Mouse (Mus musculus) megakaryocyte-erythroid progenitor cell, adult 5-6 weeks (primary cell): ENCODE data around the gene Gatb. TPM values are rescaled to one million over a fixed set of nuclear protein-coding genes. Genes with fewer than 3 reads are reported as not detected.
A peak's percentile ranks its signal among the peaks of the same experiment; 100 is the strongest.

Experiments
- ATAC-seq: replicated peaks from 2 replicates; pipeline ENCODE4 v1.8.0; 2016; ENCODE audit warnings: mild to moderate bottlenecking, inconsistent platforms; ENCODE audit not compliant: severe bottlenecking, poor library complexity, low FRiP score, low TSS enrichment
- total RNA-seq, 2 experiments: library from RNA; stranded (forward) in 1 of 2; stranded (reverse) in 1 of 2; fragments of 200-1000, 215-1000 nt in 1 of 2; fragments of >200 nt in 1 of 2; fragmentation: Nextera tagmentation in 1 of 2; gene quantifications; 2 replicates each; pipeline ENCODE4 v1.2.3; 2014 to 2017

Gatb gene
- total RNA-seq, 2 experiments from 2014 or later, result 8.4 to 9.1 TPM

DNA sequence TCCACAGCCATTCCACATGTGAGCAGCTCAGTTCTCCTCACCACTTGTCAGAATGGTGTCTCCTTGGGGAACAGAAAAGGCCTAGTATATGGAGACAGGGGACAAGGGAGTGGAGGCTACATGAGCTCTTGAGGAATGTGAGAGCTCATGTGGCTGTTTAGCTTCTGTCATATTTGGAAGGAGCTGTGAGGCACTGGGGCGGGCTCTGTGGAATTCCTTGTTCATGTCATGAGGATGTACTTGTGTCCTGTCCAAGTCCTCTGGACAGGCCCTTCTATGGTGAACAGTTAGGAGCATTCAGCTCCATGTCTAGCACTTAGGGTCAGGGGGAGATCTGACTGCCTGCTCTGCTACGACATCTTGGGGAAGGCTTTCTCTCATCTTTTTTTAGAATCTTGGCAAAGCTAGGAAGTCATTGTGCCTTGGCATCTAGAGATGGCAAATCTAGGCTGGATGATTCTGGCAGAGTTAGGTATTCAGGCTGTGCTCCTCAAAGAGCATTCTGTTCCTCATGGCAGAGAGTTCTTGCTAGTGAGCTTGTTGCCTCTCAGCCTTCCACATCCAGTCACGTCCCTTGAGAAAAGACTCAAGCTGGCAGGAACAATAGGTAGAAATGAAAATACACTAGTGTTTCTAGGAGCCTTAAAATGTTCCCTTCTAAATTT lies 16.3 kb downstream of the Gatb start:
- ATAC-seq, result no peak

- peak; percentile 85 for ATAC-seq
Observed at GRCm38 (mm10) chr3:85592067-85592466, 18.1 kb downstream of the Gatb start.

DNA sequence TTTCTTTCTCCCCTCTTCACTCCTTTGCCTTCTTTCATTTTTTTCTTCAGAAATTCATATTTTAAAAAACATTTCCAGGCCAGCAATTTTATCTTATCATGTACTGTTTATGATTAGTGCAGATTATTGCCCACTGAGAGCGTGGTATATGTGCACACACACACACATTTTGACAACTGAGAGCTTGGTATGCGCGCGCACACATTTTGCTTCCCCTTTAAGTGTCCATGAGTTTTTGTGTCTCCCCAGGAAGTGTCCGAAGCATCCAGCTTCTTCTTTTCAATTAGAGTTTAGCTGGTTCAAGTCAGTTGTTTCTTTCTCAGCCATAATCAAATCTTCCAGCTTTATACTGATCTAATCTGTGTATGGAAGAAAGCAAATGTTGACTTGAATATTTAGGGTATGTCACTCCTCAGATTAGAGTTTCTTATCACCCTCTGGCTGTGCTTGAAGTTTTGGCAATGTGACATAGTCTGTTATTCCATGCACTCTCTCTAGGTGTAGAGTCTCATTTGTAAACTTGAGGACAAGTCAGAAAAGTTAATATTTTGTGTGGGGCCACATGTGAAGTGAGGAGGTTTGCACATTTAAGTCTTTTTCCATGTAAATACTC lies 18.8 kb downstream of the Gatb start:
- 0 out of 2 replicates have a peak, but pooled peaks have one; percentile 17 for ATAC-seq

- no peak for ATAC-seq
Observed at GRCm38 (mm10) chr3:85594452-85594851, 20.5 kb downstream of the Gatb start.

- ATAC-seq, result no peak
Observed at GRCm38 (mm10) chr3:85599526-85599925, 25.6 kb downstream of the Gatb start.

DNA sequence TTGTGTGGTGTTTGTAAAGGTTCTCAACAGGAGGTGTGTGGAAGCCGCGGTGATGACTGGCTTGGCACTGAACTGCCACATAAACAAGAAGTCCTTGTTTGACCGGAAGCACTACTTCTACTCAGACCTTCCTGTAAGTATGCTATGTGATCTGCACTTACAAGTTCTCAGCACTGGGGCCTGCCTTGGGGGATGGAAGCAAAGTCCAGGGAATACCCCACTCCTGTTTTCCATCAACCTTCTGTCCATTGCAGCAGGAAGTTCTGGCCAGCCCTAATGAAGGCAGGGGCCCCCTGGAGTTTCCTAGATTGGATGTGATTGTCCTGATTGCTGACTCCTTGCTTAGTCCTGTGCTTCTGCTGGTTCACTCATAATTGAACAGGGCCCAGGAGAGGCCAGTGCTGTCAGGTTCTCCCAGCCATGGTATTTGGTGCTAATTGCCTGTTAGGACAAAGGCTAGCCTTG lies 28.0 kb downstream of the Gatb start:
- no peak for ATAC-seq

- no peak for ATAC-seq
Observed at GRCm38 (mm10) chr3:85603811-85604210, 29.9 kb downstream of the Gatb start.

GRCm38 (mm10) chr3:85606912-85607311 lies 33.0 kb downstream of the Gatb start:
- no peak for ATAC-seq

DNA sequence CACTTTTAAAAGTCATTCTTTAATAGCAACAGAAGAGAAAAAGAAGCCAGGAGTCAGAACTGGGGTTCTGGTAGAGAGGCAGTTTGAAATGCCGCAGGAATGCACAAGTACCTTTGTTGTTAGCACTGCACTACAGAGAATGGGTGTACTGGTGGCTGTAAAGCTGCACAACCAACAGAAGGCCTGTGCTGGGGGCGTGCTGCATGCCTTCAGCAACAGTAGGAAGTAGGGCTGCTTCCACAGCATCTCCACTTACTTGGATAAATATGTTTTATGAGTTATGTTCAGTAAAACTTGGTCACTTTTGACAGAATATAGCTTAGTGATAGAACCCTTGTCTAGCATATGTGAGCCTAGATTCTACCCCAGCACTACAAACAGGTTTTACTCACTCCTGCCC lies 33.8 kb downstream of the Gatb start:
- no peak for ATAC-seq

- no peak for ATAC-seq
Observed at GRCm38 (mm10) chr3:85616389-85616788, 42.5 kb downstream of the Gatb start.

DNA sequence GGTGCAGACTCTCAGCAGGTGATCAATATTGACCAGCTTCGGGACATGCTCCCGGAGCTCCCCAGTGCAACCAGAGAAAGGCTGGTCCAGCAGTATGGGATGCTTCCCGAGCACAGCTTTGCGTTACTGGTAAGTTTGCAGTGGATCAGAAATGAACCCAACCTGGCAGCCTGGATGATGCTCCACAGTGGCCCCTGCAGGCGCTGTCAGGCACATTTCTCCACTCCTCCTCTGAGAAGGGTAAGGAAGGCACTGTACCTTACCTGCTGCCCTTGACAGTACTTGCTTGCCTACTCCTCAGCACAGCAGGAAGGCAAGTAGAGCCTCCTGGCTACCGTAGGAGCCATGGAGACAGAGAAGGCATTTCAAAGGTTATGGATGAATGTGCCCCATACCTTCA lies 45.0 kb downstream of the Gatb start:
- no peak for ATAC-seq

DNA sequence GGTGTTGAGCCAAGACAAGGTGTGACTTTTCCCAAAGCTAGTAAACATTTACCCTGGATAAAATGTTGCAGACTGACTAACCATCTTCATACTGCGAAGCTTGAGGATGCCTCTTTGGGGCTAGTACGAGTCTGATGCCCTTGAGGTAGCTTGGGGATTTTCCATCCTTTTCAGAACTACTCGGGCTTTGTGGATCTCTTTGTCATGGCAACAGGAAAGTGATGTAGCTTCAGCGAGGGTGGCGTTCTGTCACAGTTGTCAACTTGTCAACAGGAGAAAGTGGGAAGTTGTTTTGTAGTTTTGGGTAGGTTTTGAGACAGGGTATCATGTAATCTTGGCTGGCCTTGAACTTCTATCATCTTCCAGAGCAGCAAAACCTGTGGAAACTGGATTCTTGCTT lies 45.4 kb downstream of the Gatb start:
- no peak for ATAC-seq

GRCm38 (mm10) chr3:85619751-85620150 lies 45.8 kb downstream of the Gatb start:
- no peak for ATAC-seq

GRCm38 (mm10) chr3:85629895-85630510 lies 56.1 kb downstream of the Gatb start:
- ATAC-seq, result no peak

DNA sequence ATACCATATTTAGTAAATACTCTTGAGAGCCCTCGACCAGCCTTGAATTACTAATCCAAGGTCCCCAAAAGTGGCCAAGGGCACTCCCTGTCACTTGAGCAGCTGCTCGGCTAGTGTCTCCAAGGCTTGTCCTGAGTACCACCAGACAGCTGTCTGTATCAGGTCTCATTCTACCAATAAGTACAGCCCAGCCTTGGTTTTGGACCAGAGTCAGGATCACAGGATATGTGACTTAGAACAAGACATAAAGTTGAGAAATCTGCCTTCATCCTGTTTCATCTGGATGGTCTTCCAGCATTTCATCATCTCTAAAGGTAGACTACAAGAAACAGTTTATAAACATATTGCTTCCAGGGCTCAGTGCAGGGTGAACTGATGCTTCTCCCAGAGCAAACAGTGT lies 59.8 kb downstream of the Gatb start:
- ATAC-seq, result no peak

DNA sequence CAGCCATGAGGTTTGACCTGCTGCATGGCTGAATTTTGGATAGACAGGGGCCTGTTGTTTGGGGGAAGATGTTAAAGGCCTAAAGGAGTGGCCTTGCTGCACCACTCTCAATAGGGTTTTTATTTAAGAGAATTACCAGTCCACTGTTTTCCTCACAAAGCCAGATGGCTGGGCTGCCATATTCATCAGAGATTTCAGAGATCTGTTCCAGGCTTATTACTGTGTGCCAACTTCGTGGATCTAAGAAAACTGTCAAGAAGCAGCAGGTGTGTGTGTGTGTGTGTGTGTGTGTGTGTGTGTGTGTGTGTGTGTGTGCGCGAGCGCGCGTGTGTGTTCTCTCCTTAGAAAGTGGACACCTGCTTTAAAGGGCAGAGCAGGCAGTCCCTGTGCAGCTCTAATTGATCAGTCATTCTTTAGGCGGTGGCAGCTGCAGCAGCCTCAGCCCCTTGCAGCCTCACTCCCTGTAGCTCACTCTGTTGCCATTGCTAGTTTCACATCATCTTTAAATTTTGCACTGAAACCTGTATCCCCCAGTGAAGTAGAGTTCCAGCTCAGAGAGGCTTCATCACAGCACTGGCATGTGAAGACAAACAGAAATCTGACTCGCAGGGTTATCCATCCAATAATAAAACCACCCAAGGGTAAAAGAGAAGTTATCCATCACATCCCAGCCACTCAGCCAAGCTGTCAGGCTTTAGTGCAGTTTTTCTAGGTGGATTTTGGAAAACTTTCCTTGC lies 60.6 kb downstream of the Gatb start:
- ATAC-seq, result no peak

GRCm38 (mm10) chr3:85635126-85635419 lies 61.2 kb downstream of the Gatb start:
- ATAC-seq, result no peak

GRCm38 (mm10) chr3:85635591-85635990 lies 61.7 kb downstream of the Gatb start:
- no peak for ATAC-seq

DNA sequence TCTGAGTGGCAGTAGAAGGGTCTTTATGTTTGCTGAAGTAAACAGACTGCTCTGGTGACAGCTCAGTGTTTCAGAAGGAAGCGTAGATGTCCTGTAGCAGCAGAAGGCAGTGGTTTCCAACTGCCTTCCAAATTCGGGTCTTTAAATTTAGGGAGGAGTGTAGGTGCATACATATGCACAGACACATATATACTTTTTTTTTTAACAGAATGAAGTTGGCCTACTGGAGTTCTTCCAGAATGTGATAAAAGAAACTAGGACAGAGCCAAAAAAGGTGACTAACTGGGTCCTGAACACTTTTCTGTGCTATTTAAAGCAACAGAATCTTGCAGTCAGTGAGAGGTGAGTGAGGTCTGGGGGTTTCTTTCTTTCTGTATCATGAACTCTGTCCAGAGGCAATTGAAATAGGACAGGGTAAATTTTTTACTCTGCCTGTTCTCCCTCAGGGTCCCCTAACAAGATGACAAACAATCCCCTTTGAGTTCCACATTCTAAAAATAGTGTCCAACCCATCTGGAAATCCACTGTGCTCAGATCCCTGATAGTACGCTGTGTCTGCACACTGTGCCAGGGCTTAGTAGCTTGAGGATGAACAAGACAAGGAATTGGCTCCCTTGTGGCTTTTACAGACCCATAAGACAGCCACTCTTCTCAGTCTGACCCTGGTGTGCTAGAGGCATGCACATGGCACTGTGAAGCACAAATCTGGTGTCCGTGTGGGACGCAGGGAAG lies 63.0 kb downstream of the Gatb start:
- no peak for ATAC-seq

GRCm38 (mm10) chr3:85641751-85642150 lies 67.8 kb downstream of the Gatb start:
- ATAC-seq, result no peak
